Mouse (Mus musculus) liver, embryonic 16.5 days (tissue): Measurements from ENCODE around the gene Klrb1. TPM values are rescaled to one million over a fixed set of nuclear protein-coding genes. Genes with fewer than 3 reads are reported as not detected.
"Not testable (repeated sequence)": the region's sequence is repeated elsewhere in the genome, so short reads cannot be mapped to it uniquely, and the experiment has no call there.

Experiments used
- ATAC-seq: fragments of 200-750 bp; cut with Nextera tagmentation; 2 replicates; pipeline ENCODE4 v1.8.0; 2017; ENCODE audit warnings: low read depth, mild to moderate bottlenecking, moderate number of reproducible peaks, moderate library complexity
- H3K27ac ChIP-seq: fragments of 300-500 bp; sonication (generic); 2 replicates; pipeline ENCODE4 v1.5.1; 2014; ENCODE audit warnings: mild to moderate bottlenecking, low read length
- H3K27me3 ChIP-seq: fragments of 300-500 bp; sonication (generic); 2 replicates; pipeline ENCODE4 v1.6.1; 2014; ENCODE audit warnings: low read depth, low read length, mixed read lengths; ENCODE audit not compliant: control insufficient read depth, insufficient read depth
- H3K36me3 ChIP-seq: fragments of 300-500 bp; sonication (generic); 2 replicates; pipeline ENCODE4 v1.6.1; 2014; ENCODE audit warnings: mild to moderate bottlenecking; ENCODE audit not compliant: control insufficient read depth, insufficient read depth
- H3K4me1 ChIP-seq: fragments of 300-500 bp; sonication (generic); 2 replicates; pipeline ENCODE4 v1.6.1; 2014; ENCODE audit warnings: low read depth, low read length, mixed read lengths; ENCODE audit not compliant: control insufficient read depth
- H3K4me2 ChIP-seq: fragments of 300-500 bp; sonication (generic); 2 replicates; pipeline ENCODE4 v1.6.1; 2014; ENCODE audit warnings: low read depth, low read length, mixed read lengths
- H3K4me3 ChIP-seq: fragments of 300-500 bp; sonication (generic); 2 replicates; pipeline ENCODE4 v1.5.1; 2014; ENCODE audit warnings: low read depth, mild to moderate bottlenecking, low read length
- H3K9ac ChIP-seq: fragments of 300-500 bp; sonication (generic); 2 replicates; pipeline ENCODE4 v1.6.1; 2014; ENCODE audit warnings: low read depth, low read length
- H3K9me3 ChIP-seq: fragments of 300-500 bp; sonication (generic); replicated peaks from 2 replicates; pipeline ENCODE4 v1.6.1; 2016; ENCODE audit warnings: low read length; ENCODE audit not compliant: control insufficient read depth
- WGBS: fragments of 180-500 bp; shearing (Covaris S2); extraction: QIAGEN DNeasy Blood & Tissue Kit; methylation state at CpG from one replicate; pipeline ENCODE4 v1.1.7; 2014; ENCODE audit not compliant: insufficient replicate concordance; 5-methylcytosine and 5-hydroxymethylcytosine counted together
- polyA plus RNA-seq: library from polyadenylated mRNA; unstranded; fragments of >200 nt; fragmentation: Nextera tagmentation; extraction: Ambion mirVana; gene quantifications from 2 replicates; pipeline ENCODE4 v1.2.1, GENCODE M21; 2015

The Klrb1 gene
- polyA plus RNA-seq, 1 experiment from 2014 or later: not detected

DNA sequence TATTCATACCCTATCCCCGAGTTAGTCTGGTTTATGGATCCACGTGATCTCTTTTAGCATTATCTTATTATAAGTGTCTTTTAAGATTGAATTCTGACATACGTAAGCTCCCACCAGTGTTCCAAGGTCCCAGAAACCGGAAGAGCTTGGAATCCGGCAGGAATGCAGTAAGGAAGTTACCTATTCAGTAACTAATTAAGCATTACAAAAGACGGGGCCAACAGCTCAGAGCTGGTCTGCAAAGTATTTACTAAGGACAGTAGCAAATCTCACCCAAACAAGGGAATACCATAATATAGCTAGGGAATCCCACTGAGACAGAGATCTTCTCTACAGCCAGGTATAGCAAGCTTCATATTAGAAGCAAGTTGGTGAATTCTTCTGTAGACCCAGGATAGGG is 24.1 kb upstream of the Klrb1 start:
- 60% methylated on average over 6 of the region's 6 CpGs for WGBS

DNA sequence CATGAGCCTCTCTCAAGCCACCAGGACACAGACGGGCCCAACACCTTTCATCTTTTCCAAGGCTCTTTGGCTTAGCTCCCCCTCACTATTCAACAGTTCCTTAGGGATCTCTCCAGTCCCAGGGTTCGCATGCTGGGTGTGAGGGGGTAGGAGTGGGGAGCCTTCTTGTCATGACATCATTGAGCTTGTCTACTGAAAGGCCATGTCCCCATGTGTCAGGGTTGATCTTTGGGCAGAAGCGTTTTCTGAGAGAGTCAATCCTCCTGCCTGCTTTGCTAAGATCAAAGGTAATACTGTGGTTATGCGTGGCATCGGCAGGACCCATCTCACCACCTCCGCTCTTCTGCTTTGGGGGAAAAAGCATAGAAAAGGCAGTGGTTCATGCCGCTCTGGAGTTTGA is 14.6 kb upstream of the Klrb1 start:
- ATAC-seq: no peak

More for the DNA sequence above, 24.1 kb upstream of the Klrb1 start:
- H3K9me3 ChIP-seq, H3K9ac ChIP-seq, ATAC-seq, H3K4me2 ChIP-seq, H3K27ac ChIP-seq, H3K4me1 ChIP-seq, H3K36me3 ChIP-seq, H3K4me3 ChIP-seq, H3K27me3 ChIP-seq: not testable (repeated sequence)

DNA sequence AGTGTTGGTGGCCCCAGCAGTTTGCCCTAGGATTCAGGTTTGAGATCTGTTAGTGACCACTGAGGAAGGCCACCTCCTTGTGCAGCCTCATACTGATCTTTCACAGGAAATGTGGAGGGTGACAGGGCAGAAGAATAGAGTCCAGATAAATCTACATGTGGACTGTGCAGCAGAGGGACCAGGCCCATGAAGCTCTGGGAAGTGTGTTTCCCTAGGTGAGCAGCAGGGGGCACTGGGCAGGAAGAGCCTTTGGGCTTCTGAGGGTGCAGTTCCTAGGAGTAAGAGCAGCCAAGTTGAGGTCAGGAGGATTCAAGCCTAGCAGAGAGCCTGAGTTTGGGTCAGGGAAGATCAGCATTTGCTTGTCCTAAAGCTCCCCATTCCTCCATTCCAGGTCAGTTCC is 13.2 kb upstream of the Klrb1 start:
- Histone ChIP-seq H3K4me3 (no peak overlapping the region), H3K4me2 (no peak overlapping the region), H3K36me3 (no peaks in the 10 kb centered on the region), H3K27me3 (no peaks in the 10 kb centered on the region), H3K27ac (no peak overlapping the region), H3K9me3 (no peaks in the 10 kb centered on the region), H3K4me1 (no peaks in the 10 kb centered on the region), H3K9ac (no peak overlapping the region)
- no peak for ATAC-seq

More for the DNA sequence above, 14.6 kb upstream of the Klrb1 start:
- Histone ChIP-seq H3K9me3 (no peaks in the 10 kb centered on the region), H3K36me3 (no peaks in the 10 kb centered on the region), H3K4me2 (no peak overlapping the region), H3K4me1 (no peaks in the 10 kb centered on the region), H3K27me3 (no peaks in the 10 kb centered on the region), H3K9ac (no peak overlapping the region), H3K27ac (no peak overlapping the region), H3K4me3 (no peak overlapping the region)
- 68% methylated on average over 7 of the region's 7 CpGs for WGBS

DNA sequence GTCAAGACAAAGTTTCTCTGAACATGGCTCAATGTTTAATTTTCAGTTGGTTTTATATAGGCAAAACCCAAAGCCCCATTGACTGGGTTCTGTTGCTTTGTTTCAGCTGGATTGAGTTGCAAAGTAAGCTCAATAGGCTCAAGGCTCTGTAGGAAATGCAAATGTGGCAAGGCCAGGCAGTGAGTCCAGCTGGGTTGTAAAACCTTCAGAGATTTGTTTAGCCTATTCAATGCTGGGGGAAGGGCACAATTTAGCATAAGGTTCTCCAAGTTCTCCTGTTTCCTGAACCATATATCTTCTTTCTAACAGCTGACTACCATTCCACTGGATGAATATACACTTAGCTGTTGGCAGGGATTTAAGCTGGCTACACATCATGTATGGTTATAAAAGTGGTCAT is 12.0 kb upstream of the Klrb1 start:
- H3K27ac ChIP-seq: no peak overlapping the region
- H3K36me3 ChIP-seq: no peaks in the 10 kb centered on the region
- no peaks in the 10 kb centered on the region for H3K4me1 ChIP-seq
- no peaks in the 10 kb centered on the region for H3K27me3 ChIP-seq
- H3K9ac ChIP-seq: no peak overlapping the region
- no peak for ATAC-seq
- no peaks in the 10 kb centered on the region for H3K9me3 ChIP-seq
- H3K4me3 ChIP-seq: no peak overlapping the region
- no peak overlapping the region for H3K4me2 ChIP-seq

DNA sequence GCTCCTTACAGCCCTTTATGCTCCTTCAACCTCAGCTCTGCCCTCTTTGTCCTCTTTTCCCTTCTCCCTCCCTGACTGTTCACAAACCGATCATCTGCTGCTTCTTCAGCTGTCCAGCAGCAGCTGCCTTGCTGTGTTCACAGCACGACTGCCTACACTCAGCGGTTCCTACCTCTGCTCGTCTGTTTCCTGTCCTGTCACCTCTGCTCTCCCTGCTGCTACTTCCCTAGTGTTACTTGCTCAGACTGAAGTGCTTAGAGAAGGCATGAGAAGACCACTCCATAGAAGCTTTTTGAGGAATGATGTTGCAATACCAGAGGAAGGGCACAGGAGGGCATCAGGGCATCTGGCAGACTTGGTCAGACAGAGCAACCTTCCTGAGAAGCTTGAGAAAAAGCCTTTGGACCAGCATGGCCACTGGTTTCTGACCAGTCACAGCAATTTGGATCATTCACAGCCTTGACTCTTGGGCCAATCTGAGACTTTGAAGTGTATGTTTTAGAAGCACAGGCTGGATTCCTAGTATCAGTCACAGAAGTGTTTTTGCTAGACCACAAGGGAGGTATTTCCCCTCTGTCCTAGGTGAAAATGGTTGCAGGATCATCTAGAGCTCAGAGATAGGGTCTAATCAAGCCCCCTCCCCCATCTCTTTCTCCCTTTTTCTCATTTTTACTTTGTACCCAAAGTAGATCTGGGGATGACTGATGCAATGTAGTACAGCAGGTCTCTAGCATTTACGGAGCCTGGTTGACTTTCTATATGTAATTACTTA is 11.2 kb upstream of the Klrb1 start:
- Histone ChIP-seq H3K27ac (no peak overlapping the region), H3K9me3 (no peaks in the 10 kb centered on the region), H3K4me1 (no peaks in the 10 kb centered on the region), H3K27me3 (no peaks in the 10 kb centered on the region), H3K36me3 (no peaks in the 10 kb centered on the region), H3K4me3 (no peak overlapping the region), H3K9ac (no peak overlapping the region), H3K4me2 (no peak overlapping the region)
- ATAC-seq: no peak
- 24% methylated on average over 5 of the region's 5 CpGs for WGBS

DNA sequence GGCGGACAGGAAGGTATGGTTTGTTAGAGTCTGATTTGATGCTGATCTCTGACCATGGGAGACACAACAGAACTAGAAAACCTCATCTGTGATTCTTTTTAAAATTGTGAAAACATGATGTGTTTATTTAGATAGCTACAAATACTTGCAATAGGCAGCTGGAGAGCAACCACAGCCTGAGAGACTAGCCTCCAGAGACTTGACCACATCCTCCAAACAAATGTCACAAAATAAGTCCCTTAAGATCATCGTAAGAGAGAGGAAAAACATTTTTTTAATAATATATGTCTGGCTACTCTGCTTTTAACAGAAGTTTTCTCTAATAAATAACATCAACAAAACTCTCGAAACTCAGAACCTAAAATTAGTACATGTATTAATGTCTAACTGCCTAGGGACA is 9.2 kb upstream of the Klrb1 start:
- H3K9me3 ChIP-seq: no peaks in the 10 kb centered on the region
- WGBS: 47% methylated on average over 3 of the region's 3 CpGs
- no peaks in the 10 kb centered on the region for H3K4me1 ChIP-seq
- no peaks in the 10 kb centered on the region for H3K36me3 ChIP-seq
- no peak overlapping the region for H3K4me3 ChIP-seq
- ATAC-seq: no peak
- no peak overlapping the region for H3K4me2 ChIP-seq
- no peak overlapping the region for H3K9ac ChIP-seq
- H3K27me3 ChIP-seq: no peaks in the 10 kb centered on the region
- no peak overlapping the region for H3K27ac ChIP-seq

DNA sequence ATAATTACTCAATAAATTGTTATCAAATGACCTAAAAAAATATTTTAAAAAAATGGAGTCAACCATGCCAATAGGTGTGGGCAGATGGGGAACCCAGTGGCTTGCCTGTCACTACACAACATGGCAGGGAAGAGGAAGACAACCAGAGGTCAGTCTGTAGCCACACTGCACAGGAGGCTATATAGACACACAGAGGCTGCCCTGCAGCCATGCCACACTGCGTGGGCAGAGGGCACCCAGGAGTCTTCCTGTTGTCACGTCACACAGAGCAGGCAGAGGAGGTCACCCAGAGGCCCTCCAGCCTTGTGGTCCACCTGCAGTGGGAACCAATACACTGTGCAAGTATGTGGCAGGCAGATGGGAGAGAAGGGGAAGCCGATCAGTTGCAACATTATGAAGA is 21.2 kb downstream of the Klrb1 start:
- no peak overlapping the region for H3K4me2 ChIP-seq
- H3K9ac ChIP-seq: no peak overlapping the region
- H3K4me1 ChIP-seq: no peaks in the 10 kb centered on the region
- H3K4me3 ChIP-seq: no peak overlapping the region
- ATAC-seq: no peak
- H3K9me3 ChIP-seq: no peaks in the 10 kb centered on the region
- WGBS: 56% methylated on average over 3 of the region's 3 CpGs
- no peaks in the 10 kb centered on the region for H3K27me3 ChIP-seq
- no peak overlapping the region for H3K27ac ChIP-seq
- no peaks in the 10 kb centered on the region for H3K36me3 ChIP-seq

DNA sequence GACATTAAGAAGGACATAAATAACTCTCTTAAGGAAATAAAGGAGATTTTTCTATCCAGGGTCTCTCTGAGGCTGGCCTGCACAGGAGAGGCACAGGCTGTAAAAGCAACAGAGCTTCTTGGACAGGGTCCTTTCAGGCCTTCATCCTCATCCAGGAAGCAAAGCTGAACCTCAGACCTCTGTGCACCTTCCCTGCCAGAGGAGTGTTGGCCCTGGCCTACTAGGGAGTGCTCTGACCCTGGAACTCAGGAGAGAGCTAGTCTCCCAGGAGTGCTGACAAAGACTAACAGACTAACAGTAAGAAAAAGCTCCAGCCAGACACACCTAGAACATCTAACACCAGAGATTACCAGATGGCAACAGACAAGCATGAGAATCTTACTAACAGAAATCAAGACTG is 43.3 kb downstream of the Klrb1 start:
- H3K4me3 ChIP-seq: no peak overlapping the region
- H3K27ac ChIP-seq: no peak overlapping the region
- no peaks in the 10 kb centered on the region for H3K4me1 ChIP-seq
- H3K9ac ChIP-seq: no peak overlapping the region
- ATAC-seq: no peak
- no peaks in the 10 kb centered on the region for H3K27me3 ChIP-seq
- no peak overlapping the region for H3K4me2 ChIP-seq
- H3K9me3 ChIP-seq: no peaks in the 10 kb centered on the region
- no peaks in the 10 kb centered on the region for H3K36me3 ChIP-seq

DNA sequence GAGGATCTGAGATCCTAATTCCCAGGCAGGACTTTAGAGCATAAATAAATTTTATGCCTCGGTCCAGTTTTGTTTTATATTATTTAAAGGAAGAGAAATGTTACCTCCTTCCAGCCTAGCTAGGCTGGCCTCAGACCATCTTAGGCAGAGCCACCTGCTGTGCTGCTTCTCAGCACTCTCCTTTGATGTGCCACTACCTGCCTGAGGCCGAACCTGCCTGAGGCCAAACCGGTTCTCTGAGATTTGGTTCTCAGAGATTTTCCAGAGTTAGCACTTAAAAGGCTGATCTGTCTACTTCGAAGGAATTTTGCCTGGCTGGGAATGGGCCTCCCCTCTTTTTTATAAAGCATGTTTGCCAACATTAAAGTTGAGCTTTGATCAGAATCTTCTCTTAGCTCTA is 52.9 kb downstream of the Klrb1 start:
- no peak for ATAC-seq
- H3K9me3 ChIP-seq: no peaks in the 10 kb centered on the region
- H3K4me1 ChIP-seq: no peaks in the 10 kb centered on the region
- no peaks in the 10 kb centered on the region for H3K36me3 ChIP-seq
- no peak overlapping the region for H3K4me2 ChIP-seq
- no peaks in the 10 kb centered on the region for H3K27me3 ChIP-seq
- 47% methylated on average over 4 of the region's 4 CpGs for WGBS
- no peak overlapping the region for H3K4me3 ChIP-seq
- no peak overlapping the region for H3K9ac ChIP-seq
- no peak overlapping the region for H3K27ac ChIP-seq
